Mouse (Mus musculus): ENCODE results near the gene Ddah1.

DNA sequence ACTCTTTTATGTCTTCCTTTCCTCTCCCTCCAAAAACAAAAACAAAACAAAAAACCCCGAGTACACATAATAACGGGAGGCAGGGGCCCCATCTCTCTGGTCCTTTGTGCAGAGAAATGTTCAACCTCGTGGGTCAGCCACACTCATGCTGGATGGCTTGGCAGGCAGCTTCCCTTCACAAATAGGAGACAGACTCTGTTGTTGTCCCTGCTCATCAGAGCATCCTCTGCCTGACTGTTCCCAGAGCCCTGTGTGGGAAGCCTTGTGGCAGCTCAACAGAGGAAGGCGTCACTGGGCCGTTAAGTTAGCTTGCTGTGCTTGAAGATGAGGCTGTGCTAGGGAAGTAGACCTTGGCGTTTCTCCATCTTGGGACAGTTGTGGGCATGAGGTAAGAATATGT, 58.8 kb downstream of the Ddah1 start:
- TF ChIP-seq CTCF (IDR thresholded peaks at IDR 0.05; ENCODE audit: low read depth, low read length): no peak
- TF ChIP-seq POLR2A (IDR thresholded peaks at IDR 0.05; ENCODE audit: extremely low read depth, insufficient read depth, low read length): no peak
